Mouse (Mus musculus): ENCODE data around the gene Sertad2. TPM values are rescaled to one million over a fixed set of nuclear protein-coding genes. Genes with fewer than 3 reads are reported as not detected.

Gene Sertad2
- polyA plus RNA-seq, 1 experiment from 2014 or later = 29.9 TPM

- ATAC-seq (ENCODE audit: low FRiP score, low TSS enrichment) (peak; percentile 0; the same call in 1 of the 2 replicates), DNase-seq (ENCODE audit: low spot score) (no peak)
- TF ChIP-seq EP300 (optimal IDR thresholded peaks at IDR 0.05) = no peak
- 0 out of 2 replicates have a peak, but pooled peaks have one; percentile 0 for TF ChIP-seq CTCF (IDR thresholded peaks at IDR 0.05; ENCODE audit: low read depth)
- Histone ChIP-seq H3K4me2 (replicated peaks; ENCODE audit: low read depth) (peak overlapping the region; percentile 87), H3K27me3 (ENCODE audit: control insufficient read depth, insufficient read depth, low read length) (no peaks in the 10 kb centered on the region), H3K4me3 (ENCODE audit: low read depth, low read length) (peak overlapping the region; percentile 86), H3K36me3 (ENCODE audit: control insufficient read depth, insufficient read depth, low read length) (no peaks in the 10 kb centered on the region), H3K4me1 (replicated peaks; ENCODE audit: control insufficient read depth, insufficient read depth) (no peaks in the 10 kb centered on the region), H3K27ac (replicated peaks) (peak overlapping the region; percentile 85), H3K9ac (ENCODE audit: low read length) (peak overlapping the region; percentile 65), H3K9me3 (ENCODE audit: control insufficient read depth, low read length) (no peaks in the 10 kb centered on the region)
- WGBS = 1% methylated on average over 22 of the region's 29 CpGs
Observed at GRCm38 (mm10) chr11:20541995-20542637, 937 bp upstream of the Sertad2 start.

GRCm38 (mm10) chr11:20543453-20544120 is 534 bp downstream of the Sertad2 start:
- TF ChIP-seq EP300 (optimal IDR thresholded peaks at IDR 0.05) = no peak
- TF ChIP-seq CTCF (IDR thresholded peaks at IDR 0.05; ENCODE audit: low read depth) = no peak
- Histone ChIP-seq H3K36me3 (ENCODE audit: control insufficient read depth, insufficient read depth, low read length) (no peaks in the 10 kb centered on the region), H3K4me1 (replicated peaks; ENCODE audit: control insufficient read depth, insufficient read depth) (no peaks in the 10 kb centered on the region), H3K9ac (ENCODE audit: low read length) (peak overlapping the region; percentile 80), H3K27me3 (ENCODE audit: control insufficient read depth, insufficient read depth, low read length) (no peaks in the 10 kb centered on the region), H3K27ac (replicated peaks) (peak overlapping the region; percentile 94), H3K9me3 (ENCODE audit: control insufficient read depth, low read length) (no peaks in the 10 kb centered on the region), H3K4me3 (ENCODE audit: low read depth, low read length) (peak overlapping the region; percentile 86), H3K4me2 (replicated peaks; ENCODE audit: low read depth) (peak overlapping the region; percentile 87)
- no peak for ATAC-seq (ENCODE audit: low FRiP score, low TSS enrichment)
- under 1% methylated on average over 40 of the region's 51 CpGs for WGBS
- DNase-seq (ENCODE audit: low spot score) = peak; percentile 60

- H3K4me2 ChIP-seq (replicated peaks; ENCODE audit: low read depth) = peak overlapping the region; percentile 87; the same call in 1 of the 2 replicates
- WGBS = 72% methylated on average over 8 of the region's 8 CpGs
- no peak for ATAC-seq (ENCODE audit: low FRiP score, low TSS enrichment)
Observed at GRCm38 (mm10) chr11:20544376-20544775, 1.3 kb downstream of the Sertad2 start.

GRCm38 (mm10) chr11:20544801-20545515 is 1.9 kb downstream of the Sertad2 start:
- Histone ChIP-seq H3K9ac (ENCODE audit: low read length) (no peak overlapping the region), H3K4me1 (replicated peaks; ENCODE audit: control insufficient read depth, insufficient read depth) (no peaks in the 10 kb centered on the region), H3K27me3 (ENCODE audit: control insufficient read depth, insufficient read depth, low read length) (no peaks in the 10 kb centered on the region), H3K9me3 (ENCODE audit: control insufficient read depth, low read length) (no peaks in the 10 kb centered on the region), H3K36me3 (ENCODE audit: control insufficient read depth, insufficient read depth, low read length) (no peaks in the 10 kb centered on the region), H3K4me2 (replicated peaks; ENCODE audit: low read depth) (no peak overlapping the region), H3K4me3 (ENCODE audit: low read depth, low read length) (no peak overlapping the region), H3K27ac (replicated peaks) (no peak overlapping the region)
- TF ChIP-seq EP300 (optimal IDR thresholded peaks at IDR 0.05) = no peak
- no peak for TF ChIP-seq CTCF (IDR thresholded peaks at IDR 0.05; ENCODE audit: low read depth)
- ATAC-seq (ENCODE audit: low FRiP score, low TSS enrichment) (no peak), DNase-seq (ENCODE audit: low spot score) (no peak)
- WGBS = 63% methylated on average over 3 of the region's 3 CpGs

More at GRCm38 (mm10) chr11:20544376-20544775, 1.3 kb downstream of the Sertad2 start:
- H3K27me3 ChIP-seq (ENCODE audit: control insufficient read depth, insufficient read depth, low read length) = no peaks in the 10 kb centered on the region
- H3K36me3 ChIP-seq (ENCODE audit: control insufficient read depth, insufficient read depth, low read length) = no peaks in the 10 kb centered on the region
- no peak overlapping the region for H3K27ac ChIP-seq (replicated peaks)
- no peak overlapping the region for H3K9ac ChIP-seq (ENCODE audit: low read length)
- no peak overlapping the region for H3K4me3 ChIP-seq (ENCODE audit: low read depth, low read length)
- no peaks in the 10 kb centered on the region for H3K4me1 ChIP-seq (replicated peaks; ENCODE audit: control insufficient read depth, insufficient read depth)
- TF ChIP-seq CTCF (IDR thresholded peaks at IDR 0.05; ENCODE audit: low read depth) (no peak), EP300 (optimal IDR thresholded peaks at IDR 0.05) (no peak)
- H3K9me3 ChIP-seq (ENCODE audit: control insufficient read depth, low read length) = no peaks in the 10 kb centered on the region
- DNase-seq (ENCODE audit: low spot score) = no peak

DNA sequence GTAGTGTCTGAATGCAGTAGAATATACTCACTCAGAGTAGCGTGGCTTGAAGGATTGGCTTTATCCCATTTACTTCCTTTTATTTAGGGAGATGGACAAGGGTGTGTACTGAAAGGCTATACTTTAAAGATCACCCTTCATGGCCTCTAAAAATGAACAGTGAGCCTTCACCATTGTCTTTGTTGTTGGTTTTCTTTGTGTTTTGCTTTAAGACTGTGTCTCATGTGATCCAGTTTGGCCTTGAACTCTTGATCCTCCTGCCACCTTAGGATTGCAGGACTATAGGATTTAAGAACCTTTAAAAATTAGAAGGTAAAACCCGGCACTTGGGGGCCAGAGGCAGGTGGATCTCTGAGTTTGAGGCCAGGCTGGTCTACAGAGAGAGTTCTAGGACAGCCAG is 6.4 kb downstream of the Sertad2 start:
- H3K9ac ChIP-seq (ENCODE audit: low read length) = no peak overlapping the region
- no peak overlapping the region for H3K4me3 ChIP-seq (ENCODE audit: low read depth, low read length)
- no peaks in the 10 kb centered on the region for H3K27me3 ChIP-seq (ENCODE audit: control insufficient read depth, insufficient read depth, low read length)
- H3K4me2 ChIP-seq (replicated peaks; ENCODE audit: low read depth) = no peak overlapping the region
- no peaks in the 10 kb centered on the region for H3K36me3 ChIP-seq (ENCODE audit: control insufficient read depth, insufficient read depth, low read length)
- no peak overlapping the region for H3K27ac ChIP-seq (replicated peaks)
- H3K4me1 ChIP-seq (replicated peaks; ENCODE audit: control insufficient read depth, insufficient read depth) = no peaks in the 10 kb centered on the region
- DNase-seq (ENCODE audit: low spot score) (no peak), ATAC-seq (ENCODE audit: low FRiP score, low TSS enrichment) (no peak)
- H3K9me3 ChIP-seq (ENCODE audit: control insufficient read depth, low read length) = no peaks in the 10 kb centered on the region
- TF ChIP-seq EP300 (optimal IDR thresholded peaks at IDR 0.05) (no peak), CTCF (IDR thresholded peaks at IDR 0.05; ENCODE audit: low read depth) (no peak)
- 85% methylated on average over 2 of the region's 2 CpGs for WGBS
